Mouse (Mus musculus) cerebellum, adult 9-11 months (tissue): ENCODE data around the gene Gucy2c.
A peak's percentile ranks its signal among the peaks of the same experiment; 100 is the strongest.

Experiments
- DNase-seq: peaks from one replicate; pipeline ENCODE4 v3.0.0; 2022

The Gucy2c gene

DNA sequence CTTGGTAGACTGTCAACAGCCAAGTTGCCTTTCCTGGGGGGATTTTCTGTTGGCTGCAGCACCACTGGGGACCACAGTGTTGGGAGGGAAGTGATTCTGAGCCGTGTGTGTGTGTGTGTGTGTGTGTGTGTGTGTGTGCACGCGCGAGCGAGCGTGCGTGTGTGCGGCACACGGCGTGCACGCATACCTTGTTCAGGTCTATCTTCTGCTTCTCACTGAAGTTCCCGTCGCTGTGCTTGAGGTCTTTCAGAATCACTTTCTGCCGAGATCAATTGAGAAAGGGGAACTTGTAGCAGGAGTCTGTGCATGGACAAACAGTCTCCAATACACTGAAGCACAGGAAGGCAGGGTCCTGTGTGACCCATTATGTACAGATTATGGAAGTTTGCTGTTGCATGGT lies 53.4 kb downstream of the Gucy2c start:
- DNase-seq: no peak

- no peak for DNase-seq
These were observed 58.4 kb downstream of the Gucy2c start for GRCm38 (mm10) chr6:136723171-136723570.

DNA sequence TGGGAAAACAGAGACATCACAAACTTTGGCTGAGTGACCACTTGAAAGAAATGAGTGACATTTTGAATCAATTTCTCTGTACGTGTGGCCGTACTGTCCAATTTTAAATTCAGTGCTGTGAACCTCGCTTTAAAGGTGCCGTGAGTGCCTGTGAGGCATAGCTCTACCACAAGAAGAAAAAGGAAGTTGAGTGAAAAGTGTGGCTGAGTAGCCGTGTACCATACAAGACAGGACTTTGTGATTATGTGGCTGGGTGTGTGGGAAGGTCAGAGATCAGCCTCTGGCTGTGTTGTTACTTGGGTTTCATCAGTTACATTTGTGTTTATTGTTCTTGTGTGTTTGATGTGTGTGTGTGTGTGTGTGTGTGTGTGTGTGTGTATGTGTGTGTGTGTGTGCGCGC lies 59.0 kb downstream of the Gucy2c start:
- DNase-seq: no peak

GRCm38 (mm10) chr6:136721925-136722324 lies 59.6 kb downstream of the Gucy2c start:
- peak; percentile 29 for DNase-seq

- DNase-seq: no peak
These were observed 61.1 kb downstream of the Gucy2c start for GRCm38 (mm10) chr6:136720436-136720835.

DNA sequence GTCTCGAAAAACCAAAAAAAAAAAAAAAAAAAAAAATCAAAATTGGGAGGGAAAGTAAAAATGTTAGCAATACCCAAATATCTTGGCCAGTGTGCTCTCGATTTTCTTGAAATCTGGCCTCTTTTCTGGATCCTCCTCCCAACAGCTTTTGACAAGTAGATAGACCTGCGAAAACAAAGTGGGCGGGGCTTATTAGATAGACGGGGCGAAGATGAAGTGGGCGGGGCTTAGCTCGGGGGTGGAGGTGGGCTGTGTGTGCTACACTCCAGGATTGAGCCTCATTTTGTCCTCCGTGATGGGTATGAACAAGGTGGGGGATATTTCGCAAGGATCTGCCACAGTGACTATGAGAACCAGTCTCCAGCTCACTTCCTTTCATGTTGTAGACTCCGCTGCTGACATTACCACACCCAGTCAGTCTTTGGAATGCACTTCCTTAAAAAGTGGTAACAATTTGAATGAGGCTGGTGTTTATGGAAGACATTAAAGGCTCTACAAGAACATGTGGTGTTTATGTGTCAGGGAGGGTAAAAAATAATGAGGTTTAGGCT lies 65.6 kb downstream of the Gucy2c start:
- DNase-seq: no peak

DNA sequence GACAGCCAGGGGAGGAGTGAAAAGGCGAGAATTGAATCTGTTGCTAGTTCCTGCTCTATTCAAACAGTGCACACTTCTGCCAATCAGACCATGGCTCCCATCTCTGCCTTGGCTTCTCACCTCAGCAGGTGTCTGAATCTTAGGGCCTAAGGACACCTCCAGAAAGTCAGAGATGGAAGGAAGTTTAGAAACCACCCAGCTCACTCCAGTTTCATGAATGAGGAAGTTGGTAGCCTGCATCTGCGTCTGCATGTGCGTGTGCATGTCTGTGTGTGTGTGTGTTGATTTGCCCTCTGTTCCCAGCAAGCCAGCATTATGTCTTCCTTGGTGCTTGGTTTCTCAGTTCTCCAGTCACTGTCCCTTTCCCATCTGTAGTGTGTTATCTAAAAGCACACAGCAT lies 67.5 kb downstream of the Gucy2c start:
- DNase-seq: no peak

DNA sequence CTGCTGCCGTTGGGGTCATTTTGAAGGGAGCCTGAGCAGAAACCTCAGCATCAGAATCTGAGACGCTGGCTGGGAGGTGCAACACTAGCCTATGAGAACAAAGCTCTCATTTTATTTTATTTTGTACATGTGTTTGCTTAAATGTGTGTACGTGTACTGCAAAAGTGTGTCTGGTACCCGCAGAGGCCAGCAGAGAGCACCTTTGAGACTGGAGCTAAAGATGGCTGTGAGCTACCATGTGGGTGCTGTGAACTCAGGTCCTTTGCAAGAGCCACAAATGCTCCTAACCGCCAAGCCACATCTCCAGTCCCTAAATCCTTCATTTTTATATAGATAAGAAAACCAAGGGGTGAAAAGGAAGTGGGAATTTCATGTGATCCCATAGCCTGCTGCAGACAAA lies 71.2 kb downstream of the Gucy2c start:
- no peak for DNase-seq

GRCm38 (mm10) chr6:136708597-136708996 lies 73.0 kb downstream of the Gucy2c start:
- no peak for DNase-seq

DNA sequence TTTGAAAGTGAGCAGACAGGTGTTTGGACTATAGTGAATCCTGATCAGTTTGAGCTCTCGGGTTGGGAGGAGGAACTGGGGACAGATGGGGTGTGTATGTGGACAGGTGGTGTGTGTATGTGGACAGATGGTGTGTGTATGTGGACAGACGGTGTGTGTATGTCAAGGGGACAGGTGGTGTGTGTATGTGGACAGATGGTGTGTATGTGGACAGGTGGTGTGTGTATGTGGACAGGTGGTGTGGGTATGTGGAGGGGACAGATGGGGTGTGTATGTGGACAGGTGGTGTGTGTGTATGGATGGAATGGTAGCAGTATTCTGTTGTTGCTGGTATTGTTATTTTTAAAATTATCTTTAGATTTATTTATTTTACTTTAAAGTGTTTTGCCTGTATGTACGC lies 79.7 kb downstream of the Gucy2c start:
- DNase-seq: no peak

- DNase-seq: no peak
These were observed 80.4 kb downstream of the Gucy2c start for GRCm38 (mm10) chr6:136701185-136701584.

- DNase-seq: no peak
These were observed 90.3 kb downstream of the Gucy2c start for GRCm38 (mm10) chr6:136691314-136691713.

DNA sequence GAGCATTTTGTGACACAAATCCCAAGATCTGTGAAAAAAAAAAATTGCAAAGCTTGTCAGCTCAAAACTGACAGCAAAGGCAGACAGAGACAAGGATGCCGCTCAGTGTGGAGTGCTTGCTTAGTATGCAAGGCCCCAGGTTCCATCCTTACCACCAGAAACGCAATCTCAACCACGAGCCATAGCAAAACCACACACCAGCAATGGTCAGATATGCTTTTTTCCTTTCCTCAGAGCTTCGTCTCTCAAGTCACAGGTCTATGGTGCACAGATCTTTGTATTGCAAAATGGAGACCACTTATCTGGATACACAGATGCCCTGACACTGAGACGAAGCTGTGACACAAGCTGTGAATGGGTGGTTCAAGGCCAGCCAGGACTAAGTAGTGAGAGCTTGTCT lies 91.0 kb downstream of the Gucy2c start:
- no peak for DNase-seq

DNA sequence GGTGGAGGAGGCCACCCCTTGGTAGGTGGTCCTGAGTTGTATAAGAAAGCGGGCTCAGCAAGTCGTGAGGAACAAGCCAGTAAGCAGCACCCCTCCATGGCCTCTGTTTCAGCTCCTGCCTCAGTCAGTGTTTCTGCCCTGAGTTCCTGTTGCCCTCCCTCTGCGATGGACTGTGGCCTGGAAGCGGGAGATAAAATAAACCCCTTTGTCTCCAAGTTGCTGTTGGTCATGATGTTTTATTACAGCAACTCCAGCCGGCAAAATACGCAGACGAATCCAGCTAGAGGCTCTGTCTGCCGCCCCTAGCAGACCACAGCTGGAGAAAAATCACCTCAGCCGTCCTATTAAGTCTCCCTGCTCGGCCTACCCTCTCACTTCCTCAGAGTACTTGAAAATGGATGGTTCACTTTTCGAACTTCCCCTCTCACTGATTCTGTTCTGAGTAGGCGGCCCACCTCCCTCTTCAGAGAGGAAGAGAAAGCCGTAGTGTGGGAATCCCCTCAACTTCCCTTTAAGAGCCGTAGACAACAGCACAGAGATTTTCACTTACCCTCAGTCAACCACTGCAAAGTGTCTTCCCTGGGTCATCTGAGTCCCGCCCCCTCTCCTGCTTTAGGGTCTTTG lies 91.7 kb downstream of the Gucy2c start:
- DNase-seq: no peak

DNA sequence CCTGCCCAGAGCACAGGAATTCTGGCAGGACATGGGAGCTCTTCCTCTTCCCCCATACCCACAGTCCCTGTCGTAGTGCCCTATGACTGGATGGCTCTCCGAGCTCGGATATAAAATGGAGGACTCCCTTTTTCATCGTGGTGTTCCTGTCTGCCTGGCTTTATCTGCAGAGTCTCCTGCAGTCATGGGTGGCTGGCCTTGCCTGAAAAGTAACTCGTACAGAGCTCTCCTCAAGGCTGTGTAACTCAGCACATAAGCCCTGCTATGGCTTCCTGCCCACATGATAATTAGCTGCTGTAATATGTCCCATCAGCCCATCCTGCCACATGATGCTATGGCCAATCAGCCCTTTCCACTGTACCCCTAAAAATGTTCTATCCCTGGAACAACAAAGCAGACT lies 96.1 kb downstream of the Gucy2c start:
- no peak for DNase-seq

GRCm38 (mm10) chr6:136683410-136684334 lies 97.9 kb downstream of the Gucy2c start:
- DNase-seq: no peak

DNA sequence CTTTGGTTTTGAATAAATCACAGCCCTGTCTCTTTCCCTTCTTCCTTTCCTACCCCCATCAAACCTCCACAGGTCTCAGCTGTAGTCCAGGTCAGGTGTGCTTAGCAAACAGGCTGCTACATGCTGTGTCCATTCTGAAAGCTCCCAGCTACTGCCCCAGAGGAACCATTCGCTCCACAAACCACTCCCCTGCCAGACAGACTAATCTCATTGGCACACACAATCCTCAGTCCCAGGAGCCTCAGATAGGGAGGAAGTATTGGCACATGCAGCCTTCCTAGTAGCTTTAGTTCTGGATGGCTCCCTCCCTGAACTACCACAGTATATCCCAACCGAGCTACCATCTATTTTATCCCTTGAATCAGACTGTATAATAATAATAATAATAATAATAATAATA lies 102.2 kb downstream of the Gucy2c start:
- DNase-seq: no peak

- no peak for DNase-seq
These were observed 106.6 kb downstream of the Gucy2c start for GRCm38 (mm10) chr6:136674935-136675334.

- DNase-seq: no peak
These were observed 109.1 kb downstream of the Gucy2c start for GRCm38 (mm10) chr6:136672467-136672866.

- no peak for DNase-seq
These were observed 112.3 kb downstream of the Gucy2c start for GRCm38 (mm10) chr6:136669274-136669673.

- no peak for DNase-seq
These were observed 113.1 kb downstream of the Gucy2c start for GRCm38 (mm10) chr6:136668266-136668986.

GRCm38 (mm10) chr6:136662063-136662462 lies 119.5 kb downstream of the Gucy2c start:
- DNase-seq: no peak

DNA sequence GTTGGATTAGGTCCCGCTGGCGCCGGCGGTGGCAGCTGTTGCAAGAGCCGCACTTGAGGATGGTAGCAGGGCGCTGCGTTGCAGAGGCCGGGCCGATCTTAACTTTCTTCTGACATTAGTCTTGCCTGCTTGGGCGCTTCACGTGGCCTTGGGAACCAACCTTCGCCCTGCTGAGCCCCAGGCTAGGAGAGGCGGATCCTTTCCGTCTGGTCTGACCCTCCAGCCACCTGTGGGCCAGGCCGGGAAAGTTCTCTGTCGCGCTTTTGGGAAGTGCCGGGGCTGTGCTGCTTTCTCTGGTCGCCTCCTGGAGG lies 119.9 kb downstream of the Gucy2c start, which contains the start of gene Plbd1:
TSS of gene Plbd1 (minus strand) at position 223 of the 311 bp plus-strand sequence.
- no peak for DNase-seq
